Mouse (Mus musculus) ES-Bruce4 (cell line): ENCODE data around the gene Unc119.

Experiments
- CTCF ChIP-seq: IDR thresholded peaks from one replicate; pipeline ENCODE4 v1.8.1; 2011; ENCODE audit warnings: low read depth, low read length
- EP300 ChIP-seq: IDR thresholded peaks from 2 replicates; pipeline ENCODE4 v1.6.1; 2011; ENCODE audit warnings: low read depth, low read length; ENCODE audit not compliant: insufficient read depth
- POLR2A ChIP-seq: IDR thresholded peaks from one replicate; pipeline ENCODE4 v1.8.1; 2011; ENCODE audit warnings: low read length; ENCODE audit not compliant: insufficient read depth

DNA sequence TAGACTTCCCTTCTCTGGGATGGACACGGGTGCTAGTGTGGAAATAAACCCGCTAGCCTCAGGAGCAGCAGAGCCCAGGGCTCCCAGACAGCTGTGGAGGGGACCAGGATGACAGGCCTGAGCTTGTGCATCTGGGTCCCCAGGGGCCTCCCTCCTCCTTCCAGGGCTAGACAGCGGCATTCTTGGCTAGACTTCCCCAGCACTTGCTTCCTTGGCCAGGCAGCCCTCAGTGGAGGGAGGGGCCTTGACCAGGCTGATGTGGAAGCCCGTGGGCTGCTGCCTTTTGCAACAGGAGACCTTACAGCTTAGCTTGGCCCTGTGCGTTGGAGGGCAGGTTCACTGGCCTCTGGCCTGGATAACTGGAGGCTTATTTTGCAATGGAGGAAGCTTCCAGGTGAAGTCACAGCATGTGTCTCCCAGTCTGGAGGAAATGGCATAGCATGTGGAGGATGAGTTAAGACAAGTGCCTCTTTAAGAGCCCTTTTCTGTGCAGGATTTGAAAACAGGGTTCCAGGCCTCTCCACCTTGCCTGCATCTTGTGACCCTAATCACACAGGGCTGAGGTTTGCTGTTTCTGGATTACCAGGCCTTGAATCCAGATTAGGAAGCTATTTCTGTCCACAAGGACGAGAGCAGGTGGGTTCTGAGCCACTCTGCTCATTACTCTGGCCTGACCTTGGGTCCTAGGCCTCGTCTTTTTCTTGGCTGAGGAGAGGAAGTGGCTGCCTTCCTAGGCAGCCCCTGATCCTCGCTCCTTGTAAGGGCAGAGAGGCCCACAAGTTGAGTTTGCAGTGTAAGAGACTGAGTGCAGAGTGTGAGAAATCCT, 1.8 kb downstream of the Unc119 start:
- no peak for TF ChIP-seq EP300
- TF ChIP-seq CTCF, result no peak
- TF ChIP-seq POLR2A, result no peak
